Mouse (Mus musculus): Measurements from ENCODE around the gene Gm21650. TPM values are rescaled to one million over a fixed set of nuclear protein-coding genes. Genes with fewer than 3 reads are reported as not detected.

The Gm21650 gene
- not detected for polyA plus RNA-seq (2017; shearing (Covaris generic))

DNA sequence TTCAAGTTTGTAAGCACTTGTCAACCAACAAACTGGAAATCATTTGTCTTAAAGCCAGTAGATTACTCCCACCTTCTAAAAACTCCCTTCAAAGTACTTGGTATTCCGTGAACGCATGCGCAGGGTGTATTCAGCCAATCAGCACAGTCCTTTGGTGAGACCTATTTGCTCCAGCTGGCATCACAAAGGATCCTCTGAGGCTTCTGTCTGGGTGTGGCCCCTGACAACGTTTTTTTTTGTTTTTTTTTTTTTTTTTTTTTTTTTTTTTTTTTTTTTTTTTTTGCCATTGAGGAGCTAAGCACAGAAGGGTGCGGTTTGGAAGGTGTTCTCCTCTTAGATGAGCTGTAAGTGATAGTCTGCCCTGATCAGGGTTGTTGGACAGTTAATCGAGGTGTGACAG is at the start of gene Gm21650:
TSS of gene Gm21650 (plus strand) at position 301 of the 400 bp plus-strand sequence.

All from activated CD4-positive, CD25-positive, alpha-beta regulatory T cell, adult 9 weeks (primary cell).